Mouse (Mus musculus) forebrain, embryonic 15.5 days (tissue): ENCODE results near the gene Mdc1. TPM values are rescaled to one million over a fixed set of nuclear protein-coding genes. Genes with fewer than 3 reads are reported as not detected.

Experiments
- ATAC-seq: fragments of 200-750 bp; cut with Nextera tagmentation; replicated peaks from 2 replicates; pipeline ENCODE4 v1.8.0; 2017; ENCODE audit warnings: mild to moderate bottlenecking, moderate TSS enrichment, moderate library complexity
- H3K27ac ChIP-seq: fragments of 300-500 bp; sonication (generic); replicated peaks from 2 replicates; pipeline ENCODE4 v1.5.1; 2015; ENCODE audit warnings: mild to moderate bottlenecking, inconsistent platforms
- H3K27me3 ChIP-seq: fragments of 300-500 bp; sonication (generic); 2 replicates; pipeline ENCODE4 v1.6.1; 2015; ENCODE audit warnings: inconsistent platforms
- H3K36me3 ChIP-seq: fragments of 300-500 bp; sonication (generic); 2 replicates; pipeline ENCODE4 v1.6.1; 2015; ENCODE audit warnings: mild to moderate bottlenecking, inconsistent platforms
- H3K4me1 ChIP-seq: fragments of 300-500 bp; sonication (generic); 2 replicates; pipeline ENCODE4 v1.6.1; 2015; ENCODE audit warnings: inconsistent platforms
- H3K4me2 ChIP-seq: fragments of 300-500 bp; sonication (generic); replicated peaks from 2 replicates; pipeline ENCODE4 v1.6.1; 2015; ENCODE audit warnings: mild to moderate bottlenecking, inconsistent platforms
- H3K4me3 ChIP-seq: fragments of 300-500 bp; sonication (generic); 2 replicates; pipeline ENCODE4 v1.5.1; 2015; ENCODE audit warnings: mild to moderate bottlenecking, inconsistent platforms
- H3K9ac ChIP-seq: fragments of 300-500 bp; sonication (generic); replicated peaks from 2 replicates; pipeline ENCODE4 v1.6.1; 2015; ENCODE audit warnings: mild to moderate bottlenecking, inconsistent platforms
- H3K9me3 ChIP-seq: fragments of 300-500 bp; sonication (generic); 2 replicates; pipeline ENCODE4 v1.6.1; 2016; ENCODE audit warnings: inconsistent platforms
- WGBS: fragments of 180-500 bp; shearing (Covaris S2); methylation state at CpG from one replicate; pipeline ENCODE4 v1.1.7; 2015; ENCODE audit warnings: mixed read lengths; 5-methylcytosine and 5-hydroxymethylcytosine counted together
- polyA plus RNA-seq: library from polyadenylated mRNA; unstranded; fragments of >200 nt; fragmentation: Nextera tagmentation; extraction: Ambion mirVana; gene quantifications from 2 replicates; pipeline ENCODE4 v1.2.1, GENCODE M21; 2015

The Mdc1 gene
- polyA plus RNA-seq, 1 experiment from 2014 or later = 11.7 TPM

DNA sequence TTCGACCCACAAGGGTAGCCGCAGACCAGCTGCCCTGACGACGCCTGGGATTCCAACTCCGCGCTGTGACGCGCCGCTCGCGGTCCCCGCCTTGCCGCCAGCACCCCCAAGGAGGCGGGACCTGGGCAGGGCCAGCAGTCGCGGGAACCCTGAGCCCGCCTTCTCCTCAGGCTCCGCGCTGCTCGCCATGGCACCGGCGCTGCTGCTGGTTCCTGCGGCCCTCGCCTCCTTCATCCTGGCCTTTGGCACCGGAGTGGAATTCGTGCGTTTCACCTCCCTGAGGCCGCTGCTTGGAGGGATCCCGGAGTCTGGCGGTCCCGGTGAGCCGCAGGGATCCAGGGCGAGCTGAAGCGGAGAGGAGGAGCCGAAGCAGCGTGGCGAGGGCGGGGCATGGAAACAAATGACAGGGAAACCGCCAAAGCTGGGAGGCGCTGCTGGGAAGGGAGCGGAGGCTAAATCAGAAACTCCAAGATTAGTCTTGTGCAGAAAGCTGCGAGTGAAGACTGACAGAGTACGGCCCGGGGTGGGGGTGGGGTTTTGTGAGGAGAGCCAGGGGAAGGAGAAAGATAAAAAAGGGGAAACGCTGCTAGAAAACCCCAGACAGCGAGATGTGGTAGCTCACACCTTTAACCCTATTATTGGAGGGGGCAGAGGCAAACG, 20.0 kb downstream of the Mdc1 start, which contains the start of gene Nrm:
Gene Nrm, plus strand, starts transcription at position 121 of the 660 bp plus-strand sequence.
- peak within 1 kb of the TSS; percentile 64 for H3K9ac ChIP-seq
- peak within 1 kb of the TSS; percentile 66 for H3K4me3 ChIP-seq

DNA sequence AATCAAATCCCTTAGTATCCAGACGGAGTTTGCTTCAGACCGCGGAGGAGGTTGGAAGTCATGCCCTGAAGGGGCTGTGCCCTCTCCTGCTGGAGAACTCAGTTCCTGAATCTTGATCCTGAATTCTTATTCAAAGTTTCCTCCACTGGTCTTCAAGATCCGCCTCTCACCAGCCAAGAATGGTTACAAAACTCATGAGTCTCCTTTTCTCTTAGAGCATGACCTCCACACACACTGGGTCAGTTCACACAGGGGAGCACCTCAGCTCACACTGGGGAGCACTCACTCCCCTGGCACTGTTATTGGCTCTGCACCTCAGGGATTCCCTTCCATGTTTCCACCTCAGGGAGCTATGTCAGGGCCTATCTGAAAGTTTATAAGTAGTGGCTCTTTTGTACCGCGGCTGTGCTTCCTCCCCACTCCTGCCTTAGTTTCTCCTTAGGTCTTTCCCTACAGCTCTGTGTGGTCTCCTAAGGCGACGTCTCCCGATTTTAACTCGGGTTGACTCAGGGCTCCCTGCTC, 23.6 kb downstream of the Mdc1 start:
- peaks cover 59% of the 10 kb centered on the region for H3K4me1 ChIP-seq
- WGBS = 29% methylated on average over 10 of the region's 10 CpGs
- no peak for ATAC-seq

More for the DNA sequence above, 20.0 kb downstream of the Mdc1 start, which contains the start of gene Nrm:
- Histone ChIP-seq H3K4me1 (peaks cover 27% of the 10 kb centered on the region), H3K27me3 (no peaks in the 10 kb centered on the region), H3K4me2 (peak within 1 kb of the TSS; percentile 64), H3K9me3 (no peaks in the 10 kb centered on the region), H3K36me3 (peaks cover 15% of the 10 kb centered on the region), H3K27ac (peak within 1 kb of the TSS; percentile 94)
- peak; percentile 95 for ATAC-seq
- under 1% methylated on average over 47 of the region's 47 CpGs for WGBS

DNA sequence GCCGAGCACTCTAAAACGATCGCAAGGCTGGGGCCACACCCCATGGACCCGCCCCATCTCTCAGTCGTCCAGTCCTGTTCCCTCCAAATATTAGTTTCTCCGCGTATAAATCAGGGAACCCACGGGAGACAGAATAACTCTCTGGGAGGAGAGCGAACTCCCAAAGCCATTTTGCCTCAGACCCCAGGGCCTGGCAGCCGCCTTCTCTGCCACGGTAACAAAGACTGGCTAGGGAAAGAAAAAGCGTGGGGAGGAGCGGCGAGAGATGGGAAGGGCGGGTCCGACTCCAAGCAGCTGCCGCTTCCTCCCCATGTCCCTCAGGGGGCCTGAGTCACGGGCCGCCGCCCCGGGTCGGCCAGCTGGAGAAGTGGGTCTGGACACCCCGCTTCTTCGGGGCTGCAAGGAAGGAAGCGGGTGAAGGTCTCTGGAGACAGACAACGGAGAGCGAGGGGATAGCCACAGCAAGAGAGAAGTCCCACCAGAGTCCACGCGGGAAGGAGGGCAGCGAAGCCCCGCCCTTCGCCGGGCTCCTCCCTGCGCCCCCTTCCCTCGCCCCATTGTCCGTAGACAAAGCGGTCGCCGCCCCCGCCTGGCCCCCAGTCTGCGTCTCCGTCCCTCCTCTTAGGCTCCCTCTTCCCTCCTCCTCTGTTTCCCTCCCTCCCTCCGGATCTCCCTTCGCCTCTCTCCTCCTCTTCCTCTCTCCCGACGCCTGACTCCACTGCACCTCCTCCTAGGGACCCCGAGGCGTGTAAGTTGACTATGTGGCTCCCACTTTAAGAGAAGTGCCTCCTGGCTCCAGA, 24.4 kb downstream of the Mdc1 start, which contains the start of gene Ppp1r18:
Gene Ppp1r18, plus strand, starts transcription at position 113 of the 800 bp plus-strand sequence.
- H3K27me3 ChIP-seq = no peaks in the 10 kb centered on the region
- H3K4me2 ChIP-seq = peak within 1 kb of the TSS; percentile 76
- peak within 1 kb of the TSS; percentile 89 for H3K9ac ChIP-seq
- peak within 1 kb of the TSS; percentile 97 for H3K27ac ChIP-seq
- no peaks in the 10 kb centered on the region for H3K36me3 ChIP-seq
- under 1% methylated on average over 45 of the region's 48 CpGs for WGBS
- H3K4me3 ChIP-seq = peak within 1 kb of the TSS; percentile 64
- H3K9me3 ChIP-seq = no peaks in the 10 kb centered on the region
- ATAC-seq = peak; percentile 47
- peaks cover 64% of the 10 kb centered on the region for H3K4me1 ChIP-seq

More for the DNA sequence above, 23.6 kb downstream of the Mdc1 start:
- H3K27ac ChIP-seq = peak overlapping the region; percentile 97
- no peaks in the 10 kb centered on the region for H3K27me3 ChIP-seq
- H3K36me3 ChIP-seq = no peaks in the 10 kb centered on the region
- no peaks in the 10 kb centered on the region for H3K9me3 ChIP-seq
- H3K4me3 ChIP-seq = peak overlapping the region; percentile 64
- peak overlapping the region; percentile 89 for H3K9ac ChIP-seq
- H3K4me2 ChIP-seq = peak overlapping the region; percentile 76

DNA sequence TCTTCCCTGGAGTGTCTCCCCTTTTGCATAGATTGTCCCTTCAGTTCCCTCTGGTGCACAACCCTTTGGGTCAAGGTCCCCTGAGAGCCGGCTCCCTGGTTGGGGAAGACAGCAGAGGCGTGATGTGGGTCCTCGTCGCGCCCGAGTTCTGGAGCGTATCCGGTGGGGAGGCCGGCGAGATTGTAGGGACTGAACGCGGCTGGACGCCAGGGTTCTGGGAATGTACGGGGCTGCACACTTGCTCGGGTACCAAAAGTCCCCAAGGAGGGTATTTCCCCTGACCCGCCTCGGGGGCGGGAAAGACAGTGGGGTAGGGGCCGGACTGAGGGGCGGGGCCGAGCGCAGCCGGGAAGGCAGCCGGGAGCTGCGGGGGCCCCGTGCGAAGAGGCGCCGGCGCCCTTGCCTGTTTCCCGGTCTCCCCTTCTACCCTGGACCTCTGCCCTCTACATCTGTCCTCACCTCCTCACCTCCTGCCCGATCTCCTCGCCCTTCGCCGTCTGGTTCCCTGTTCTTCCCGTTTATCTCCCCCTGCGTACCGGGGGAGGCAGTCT, 25.0 kb downstream of the Mdc1 start:
- no peaks in the 10 kb centered on the region for H3K27me3 ChIP-seq
- peak overlapping the region; percentile 97 for H3K27ac ChIP-seq
- no peaks in the 10 kb centered on the region for H3K9me3 ChIP-seq
- peak overlapping the region; percentile 64 for H3K4me3 ChIP-seq
- H3K4me2 ChIP-seq = peak overlapping the region; percentile 76
- peaks cover 3% of the 10 kb centered on the region for H3K36me3 ChIP-seq
- 0% methylated on average over 33 of the region's 38 CpGs for WGBS
- H3K9ac ChIP-seq = peak overlapping the region; percentile 89
- peaks cover 65% of the 10 kb centered on the region for H3K4me1 ChIP-seq
- peak; percentile 39 for ATAC-seq

DNA sequence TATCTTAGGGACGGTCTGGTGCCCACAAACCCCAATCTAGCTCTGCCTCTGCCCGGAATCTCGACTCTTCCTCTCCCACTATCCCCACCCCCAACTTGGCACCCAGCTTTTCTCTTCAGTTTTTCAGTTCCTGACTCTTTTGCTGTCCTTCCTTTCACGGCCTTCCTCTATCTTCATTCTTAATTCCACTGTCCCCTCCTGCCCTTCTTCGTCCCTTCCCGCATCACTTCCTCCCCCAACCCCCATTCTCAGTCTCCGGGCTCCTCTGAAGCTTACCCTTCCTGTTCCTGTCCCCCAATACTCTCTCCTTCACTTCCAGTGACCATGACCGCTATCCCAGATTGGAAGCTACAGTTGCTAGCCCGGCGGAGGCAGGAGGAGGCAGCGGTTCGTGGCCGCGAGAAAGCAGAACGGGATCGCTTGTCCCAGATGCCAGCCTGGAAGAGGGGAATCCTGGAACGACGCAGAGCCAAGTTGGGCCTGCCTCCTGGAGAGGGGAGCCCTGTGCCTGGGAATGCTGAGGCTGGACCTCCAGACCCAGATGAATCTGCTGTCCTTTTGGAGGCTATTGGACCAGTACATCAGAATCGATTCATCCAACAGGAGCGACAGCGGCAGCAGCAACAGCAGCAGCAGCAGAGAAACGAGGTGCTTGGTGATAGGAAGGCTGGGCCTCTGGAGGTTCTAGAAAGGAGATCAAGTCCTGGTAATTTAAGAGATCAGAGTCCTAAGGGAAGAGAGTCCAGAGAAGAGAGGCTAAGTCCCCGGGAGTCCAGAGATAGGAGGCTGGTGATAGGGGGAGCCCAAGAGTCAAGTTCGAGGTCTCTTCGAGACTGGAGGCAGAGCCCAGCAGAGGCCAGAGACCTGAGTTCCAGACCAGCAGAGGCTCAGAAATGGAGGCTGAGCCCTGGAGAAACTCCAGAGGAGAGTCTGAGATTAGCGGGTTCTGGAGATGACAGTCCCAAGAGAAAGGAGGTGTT, 25.9 kb downstream of the Mdc1 start:
- WGBS = 8% methylated on average over 26 of the region's 26 CpGs

DNA sequence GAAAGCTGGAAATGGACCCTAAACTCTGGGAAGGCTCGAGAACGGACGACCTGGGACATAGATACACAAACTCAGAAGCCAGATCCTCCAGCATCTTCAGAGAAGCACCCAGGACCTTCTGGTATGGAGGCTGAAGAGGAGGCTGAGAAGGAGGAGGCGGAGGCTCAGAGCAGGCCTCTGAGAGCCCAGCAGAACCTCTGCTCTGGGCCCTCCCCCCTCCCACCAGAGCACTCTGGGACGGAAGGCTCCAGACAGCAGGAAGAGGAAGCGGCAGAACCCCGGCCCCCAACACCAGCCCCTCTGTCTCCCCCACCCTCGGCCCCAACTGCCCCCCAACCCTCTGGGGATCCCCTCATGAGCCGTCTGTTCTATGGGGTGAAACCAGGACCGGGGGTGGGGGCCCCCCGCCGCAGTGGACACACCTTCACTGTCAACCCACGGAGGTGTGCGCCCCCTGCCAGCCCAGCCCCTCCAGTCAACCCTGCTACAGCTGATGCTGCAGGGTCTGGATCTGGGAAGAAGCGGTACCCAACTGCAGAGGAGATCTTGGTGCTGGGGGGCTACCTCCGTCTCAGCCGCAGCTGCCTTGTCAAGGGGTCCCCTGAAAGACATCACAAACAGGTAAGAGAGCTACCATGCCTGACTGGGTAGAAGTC, 27.0 kb downstream of the Mdc1 start:
- H3K27ac ChIP-seq = peak overlapping the region; percentile 97
- WGBS = 33% methylated on average over 17 of the region's 17 CpGs
- H3K9me3 ChIP-seq = no peaks in the 10 kb centered on the region
- H3K4me1 ChIP-seq = peaks cover 75% of the 10 kb centered on the region
- H3K9ac ChIP-seq = peak overlapping the region; percentile 89
- H3K36me3 ChIP-seq = peaks cover 5% of the 10 kb centered on the region
- H3K27me3 ChIP-seq = no peaks in the 10 kb centered on the region
- peak overlapping the region; percentile 64 for H3K4me3 ChIP-seq
- peak overlapping the region; percentile 76 for H3K4me2 ChIP-seq
- ATAC-seq = no peak

More for the DNA sequence above, 25.9 kb downstream of the Mdc1 start:
- no peak for ATAC-seq
- Histone ChIP-seq H3K36me3 (peaks cover 5% of the 10 kb centered on the region), H3K9ac (peak overlapping the region; percentile 89), H3K27me3 (no peaks in the 10 kb centered on the region), H3K4me3 (peak overlapping the region; percentile 64), H3K9me3 (no peaks in the 10 kb centered on the region), H3K27ac (peak overlapping the region; percentile 97), H3K4me2 (peak overlapping the region; percentile 76), H3K4me1 (peaks cover 65% of the 10 kb centered on the region)

DNA sequence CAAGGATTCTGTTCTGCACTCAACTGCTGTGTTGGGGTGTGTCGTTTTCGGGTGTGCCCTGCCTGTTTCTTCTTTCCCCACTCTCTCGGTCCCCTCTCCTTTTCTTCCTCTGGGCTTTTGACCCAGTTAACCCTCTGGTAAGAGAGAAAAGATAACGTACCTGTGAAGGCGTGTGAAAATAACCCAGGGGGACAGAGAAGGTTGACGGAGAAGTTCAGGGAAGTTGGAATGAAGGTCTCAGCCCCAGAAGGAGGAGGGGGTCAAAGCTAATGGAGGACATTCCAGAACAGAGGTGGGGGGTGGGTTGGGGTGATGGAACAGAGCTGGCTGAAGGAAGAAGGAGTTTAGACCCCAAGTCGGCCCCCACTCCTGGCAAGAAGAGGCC, 27.6 kb downstream of the Mdc1 start:
- no peaks in the 10 kb centered on the region for H3K9me3 ChIP-seq
- no peaks in the 10 kb centered on the region for H3K27me3 ChIP-seq
- peak overlapping the region; percentile 76 for H3K4me2 ChIP-seq
- H3K9ac ChIP-seq = peak overlapping the region; percentile 89
- WGBS = 3% methylated on average over 7 of the region's 7 CpGs
- peaks cover 79% of the 10 kb centered on the region for H3K4me1 ChIP-seq
- peak overlapping the region; percentile 97 for H3K27ac ChIP-seq
- peak overlapping the region; percentile 64 for H3K4me3 ChIP-seq
- peaks cover 5% of the 10 kb centered on the region for H3K36me3 ChIP-seq
- ATAC-seq = no peak

DNA sequence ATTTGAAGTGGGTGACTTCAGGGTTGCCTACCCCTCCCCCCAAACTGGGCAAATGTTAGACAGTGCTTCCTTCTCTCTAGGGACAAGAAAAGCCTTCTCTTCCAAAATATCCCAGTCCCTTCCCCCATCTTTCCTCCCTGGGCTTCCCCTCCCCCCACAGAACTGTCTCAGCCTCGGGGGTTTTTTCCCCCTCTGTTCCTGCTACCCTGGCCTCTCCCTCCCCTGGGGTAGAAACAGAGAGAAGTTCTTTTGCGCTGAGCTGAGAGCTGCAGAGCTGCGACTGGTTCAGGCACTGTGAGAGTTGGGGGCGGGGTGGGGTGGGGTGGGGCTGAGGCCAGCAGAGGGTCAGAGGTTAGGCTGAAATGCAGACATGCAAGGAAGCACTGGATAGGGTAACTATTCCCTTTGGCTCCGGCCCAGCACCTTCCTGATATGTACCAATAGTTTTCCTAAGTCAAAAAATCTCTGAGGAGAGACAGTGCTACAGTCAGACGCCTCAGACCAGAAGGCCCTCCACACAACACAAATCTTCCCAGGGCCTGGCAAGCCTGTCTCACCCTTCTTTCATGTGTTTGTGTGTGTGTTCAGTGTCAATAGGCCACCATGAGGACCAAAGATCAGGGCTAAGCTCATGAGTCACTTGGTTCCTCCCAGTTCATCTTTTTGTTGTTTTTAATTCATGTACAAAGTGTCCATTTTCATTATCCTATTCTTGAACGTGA, 28.2 kb downstream of the Mdc1 start:
- peak overlapping the region; percentile 76 for H3K4me2 ChIP-seq
- ATAC-seq = no peak
- no peaks in the 10 kb centered on the region for H3K9me3 ChIP-seq
- H3K4me3 ChIP-seq = peak overlapping the region; percentile 64
- H3K27ac ChIP-seq = peak overlapping the region; percentile 97
- peak overlapping the region; percentile 89 for H3K9ac ChIP-seq
- H3K4me1 ChIP-seq = peaks cover 76% of the 10 kb centered on the region
- WGBS = 3% methylated on average over 7 of the region's 7 CpGs
- H3K27me3 ChIP-seq = no peaks in the 10 kb centered on the region
- H3K36me3 ChIP-seq = peaks cover 8% of the 10 kb centered on the region

DNA sequence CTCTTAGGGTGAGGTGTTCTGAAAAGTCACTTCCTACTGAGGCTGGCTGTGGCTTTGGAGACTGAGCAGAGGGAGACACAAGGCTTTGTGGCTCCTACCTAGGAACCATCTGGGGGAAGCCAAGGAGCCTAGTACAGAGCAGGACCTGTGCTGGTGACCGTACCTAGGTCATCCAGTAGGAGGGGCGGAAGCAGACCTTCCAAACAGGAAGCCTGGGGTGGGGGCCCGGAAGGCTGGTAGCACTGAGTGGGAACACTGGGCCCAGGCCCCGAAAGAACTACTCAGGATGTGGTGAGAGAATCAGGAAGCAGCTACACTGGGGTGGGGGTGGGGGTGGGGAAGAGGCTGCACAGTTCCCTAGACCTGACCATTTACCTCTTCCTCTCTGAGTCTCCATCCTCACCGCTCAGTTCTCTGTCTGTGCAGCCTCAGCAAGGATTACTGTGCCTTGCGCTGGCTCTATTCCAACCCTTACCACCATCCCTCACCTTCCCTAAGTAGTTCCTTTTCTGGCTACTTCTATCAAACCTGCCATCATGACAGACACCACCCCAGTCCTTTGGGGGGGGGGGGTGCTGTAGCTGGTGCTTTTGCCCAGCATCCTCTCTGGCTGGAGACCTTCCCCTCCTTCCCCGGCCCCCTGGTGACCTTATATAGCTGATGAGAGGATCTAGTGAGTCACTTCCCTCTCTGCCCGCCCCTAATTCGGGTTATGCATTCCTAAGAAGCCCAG, 29.0 kb downstream of the Mdc1 start:
- H3K9me3 ChIP-seq = no peaks in the 10 kb centered on the region
- peak overlapping the region; percentile 89 for H3K9ac ChIP-seq
- H3K27me3 ChIP-seq = no peaks in the 10 kb centered on the region
- peaks cover 15% of the 10 kb centered on the region for H3K36me3 ChIP-seq
- peak overlapping the region; percentile 47; the same call in 1 of the 2 replicates for H3K27ac ChIP-seq
- no peak for ATAC-seq
- peak overlapping the region; percentile 76 for H3K4me2 ChIP-seq
- H3K4me1 ChIP-seq = peaks cover 68% of the 10 kb centered on the region
- WGBS = 74% methylated on average over 9 of the region's 9 CpGs
- H3K4me3 ChIP-seq = peak overlapping the region; percentile 64
